Comparison of ENCODE assay signal across 13 mouse cellular contexts in the genomic region with DNA sequence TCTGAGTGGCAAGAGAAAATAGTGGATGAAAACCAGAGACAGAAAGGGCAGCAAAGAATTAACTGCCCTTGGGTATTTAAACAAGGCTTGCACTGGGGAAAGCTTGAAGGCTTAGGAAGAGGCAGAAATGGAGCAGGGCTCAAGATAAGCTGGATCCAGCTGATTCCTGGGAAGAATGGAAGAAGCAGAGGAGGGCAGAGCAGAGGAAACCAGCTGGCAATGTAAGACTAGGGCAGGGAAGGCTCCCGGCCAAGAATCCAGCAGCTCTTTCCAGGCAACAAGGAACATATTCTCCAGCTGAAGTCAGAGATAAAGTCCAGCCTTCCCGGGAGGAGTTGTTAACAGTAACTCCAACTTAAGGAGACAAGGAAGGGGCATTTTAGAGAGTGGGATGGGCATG.
DNase-seq lines count a peak whose midpoint lies in the region; ATAC-seq and TF ChIP-seq lines count a peak whose summit lies in the region.
"Had no signal": no experiment of that assay in that cellular context is flagged by ENCODE, and none has a peak within 500 bp of the region (broad histone marks: within the 10 kb centered on the region; RNA-seq: fewer than 3 reads in every experiment).

No protein-coding gene starts in this region.

- no peak overlapping the region for H3K9ac ChIP-seq in heart, embryonic 16.5 days (ENCODE audit: low read length)
- no peak overlapping the region for H3K9ac ChIP-seq in lung, postnatal 0 days (replicated peaks; ENCODE audit: low read depth)
- H3K9ac ChIP-seq: embryonic facial prominence, embryonic 15.5 days; liver, embryonic 15.5 days had no signal

- peak overlapping the region; percentile 60 for H3K27ac ChIP-seq in heart, embryonic 16.5 days (ENCODE audit: low read length)
- no peak overlapping the region for H3K27ac ChIP-seq in lung, postnatal 0 days (ENCODE audit: low read length)
- H3K27ac ChIP-seq in left cerebral cortex, adult 2 months = no peak overlapping the region
- H3K27ac ChIP-seq: embryonic facial prominence, embryonic 15.5 days; liver, embryonic 15.5 days had no signal

- no peaks in the 10 kb centered on the region for H3K36me3 ChIP-seq in heart, embryonic 16.5 days (ENCODE audit: control insufficient read depth, insufficient read depth)
- no peaks in the 10 kb centered on the region for H3K36me3 ChIP-seq in lung, postnatal 0 days (ENCODE audit: insufficient read depth, low read length)
- H3K36me3 ChIP-seq: embryonic facial prominence, embryonic 15.5 days; liver, embryonic 15.5 days had no signal

- no peak overlapping the region for H3K4me3 ChIP-seq in heart, embryonic 16.5 days (ENCODE audit: low read length)
- H3K4me3 ChIP-seq in lung, postnatal 0 days (ENCODE audit: low read depth, low read length) = no peak overlapping the region
- H3K4me3 ChIP-seq in left cerebral cortex, adult 2 months = no peak overlapping the region
- H3K4me3 ChIP-seq: embryonic facial prominence, embryonic 15.5 days; liver, embryonic 15.5 days had no signal

- peaks cover 13% of the 10 kb centered on the region for H3K4me1 ChIP-seq in heart, embryonic 16.5 days (ENCODE audit: control insufficient read depth, insufficient read depth, low read length)
- no peaks in the 10 kb centered on the region for H3K4me1 ChIP-seq in lung, postnatal 0 days (ENCODE audit: insufficient read depth, low read depth, low read length)
- H3K4me1 ChIP-seq: embryonic facial prominence, embryonic 15.5 days; liver, embryonic 15.5 days had no signal

- ATAC-seq in heart, embryonic 16.5 days (replicated peaks; ENCODE audit: extremely low read depth, insufficient read depth, low FRiP score) = peak; percentile 63
- ATAC-seq in lung, postnatal 0 days = no peak
- ATAC-seq in activated CD4-positive, CD25-positive, alpha-beta regulatory T cell, adult 4 months = no peak
- ATAC-seq: intestine, embryonic 16.5 days; midbrain, embryonic 16.5 days had no signal

- peak; percentile 20 for DNase-seq in gastrocnemius, postnatal 14 days
- no peak for DNase-seq in gastrocnemius, adult 18-20 months (ENCODE audit: low spot score)
- DNase-seq in adipocyte (ENCODE audit: low spot score) = peak; percentile 71
- DNase-seq in lung, postnatal 0 days (ENCODE audit: low spot score) = peak; percentile 13
- no peak for DNase-seq in embryo, embryonic 10 days (ENCODE audit: low spot score)
- DNase-seq in left cerebral cortex, adult 2 months (ENCODE audit: extremely low spot score in 1 of 2, low spot score in 2 of 2) = no peak
- DNase-seq: gastrocnemius, postnatal 25 days had no signal

- H3K27me3 ChIP-seq in heart, embryonic 16.5 days (ENCODE audit: control insufficient read depth, insufficient read depth, low read length) = no peaks in the 10 kb centered on the region
- H3K27me3 ChIP-seq in lung, postnatal 0 days (replicated peaks; ENCODE audit: insufficient read depth, low read length) = no peaks in the 10 kb centered on the region
- H3K27me3 ChIP-seq: embryonic facial prominence, embryonic 15.5 days; liver, embryonic 15.5 days had no signal

- no peak for TF ChIP-seq CTCF in lung, postnatal 0 days (IDR thresholded peaks at IDR 0.05)
- no peak for TF ChIP-seq CTCF in left cerebral cortex, adult 2 months (IDR thresholded peaks at IDR 0.05)

- H3K9me3 ChIP-seq in heart, embryonic 16.5 days (replicated peaks; ENCODE audit: control insufficient read depth, low read length) = no peaks in the 10 kb centered on the region
- H3K9me3 ChIP-seq in lung, postnatal 0 days (ENCODE audit: low read length) = no peaks in the 10 kb centered on the region
- H3K9me3 ChIP-seq: embryonic facial prominence, embryonic 15.5 days; liver, embryonic 15.5 days had no signal

- 0 out of 2 replicates have a peak, but pooled peaks have one; percentile 8 for TF ChIP-seq EP300 in lung, postnatal 0 days (IDR thresholded peaks at IDR 0.05)

- intact Hi-C loops in gastrocnemius, postnatal 14 days (cut with DNase I; ENCODE audit: low total_unique reads) = no loop called here
- intact Hi-C loops in left cerebral cortex, adult 2 months (cut with DNase I) = loop anchor here (10.0 kb wide), 1 partner anchor 265 kb away; no protein-coding TSS in a partner anchor

- H3K4me2 ChIP-seq in heart, embryonic 16.5 days (ENCODE audit: low read depth, low read length) = no peak overlapping the region
- H3K4me2 ChIP-seq in lung, postnatal 0 days (replicated peaks; ENCODE audit: low read depth, low read length) = no peak overlapping the region
- H3K4me2 ChIP-seq: embryonic facial prominence, embryonic 15.5 days; liver, embryonic 15.5 days had no signal

- WGBS in heart, embryonic 16.5 days = 12% methylated on average over 2 of the region's 2 CpGs
- WGBS in lung, postnatal 0 days = 23% methylated on average over 2 of the region's 2 CpGs

Comparison
In these comparisons a context has a peak if more than half of its experiments do, and no peak if none do; other contexts are left out.
1. DNase-seq: peak in gastrocnemius, postnatal 14 days (single experiment), adipocyte (single experiment) and lung, postnatal 0 days (single experiment); none in gastrocnemius, adult 18-20 months (single experiment), embryo, embryonic 10 days (single experiment) and left cerebral cortex, adult 2 months (0 of 2).